Mouse (Mus musculus) T-helper 2 cell (primary cell): ENCODE data around the gene Actl6a.

ENCODE experiments used
- in situ Hi-C: fragments of 300-600 bp; cut with MboI, MseI; formaldehyde crosslinking; loops from one replicate; pipeline ENCODE4 v1.15.1; 2025; ENCODE audit warnings: high pct_unique_total_duplicates

Gene Actl6a

DNA sequence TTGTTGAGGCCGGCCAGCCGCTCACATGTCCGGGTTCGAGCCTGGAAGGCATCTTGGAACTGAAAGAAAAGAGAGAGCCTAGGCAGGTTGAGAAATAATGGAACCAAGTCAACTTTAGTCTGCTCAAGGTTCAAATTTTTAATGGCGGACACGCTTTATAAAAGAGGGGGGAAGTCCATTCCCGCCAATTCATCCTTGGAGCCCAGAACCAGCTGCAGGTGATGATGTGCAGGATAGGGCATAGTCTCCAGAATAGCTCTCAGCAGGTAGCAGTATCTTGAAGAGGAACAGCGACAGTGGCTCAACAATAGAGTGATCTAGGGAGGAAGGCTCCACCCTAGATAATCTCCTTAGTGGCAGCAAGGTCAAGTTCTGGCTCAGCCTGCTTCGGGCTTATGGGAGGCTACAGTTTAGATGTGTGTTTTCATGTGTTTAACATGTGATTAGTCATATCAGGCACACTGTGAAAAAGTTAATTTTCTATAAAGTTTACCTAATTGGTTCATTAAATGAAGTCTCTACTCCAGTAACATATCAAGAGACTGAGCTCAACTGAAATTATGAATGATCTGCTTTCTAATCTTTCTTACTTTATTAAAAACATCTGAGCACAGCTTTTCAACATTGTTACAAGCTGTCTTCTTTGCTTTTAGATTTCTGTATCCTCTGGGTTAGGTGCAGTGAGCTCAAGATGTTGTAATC is at the start of gene Actl6a:
Gene Actl6a (plus strand): TSS at position 652 of the 702 bp plus-strand sequence.
- in situ Hi-C loops: loop anchor here (10.0 to 25.0 kb wide), 3 partner anchors 168 to 1743 kb away; partner anchors contain the start of genes Mfn1, Phc3 and Ttc14

DNA sequence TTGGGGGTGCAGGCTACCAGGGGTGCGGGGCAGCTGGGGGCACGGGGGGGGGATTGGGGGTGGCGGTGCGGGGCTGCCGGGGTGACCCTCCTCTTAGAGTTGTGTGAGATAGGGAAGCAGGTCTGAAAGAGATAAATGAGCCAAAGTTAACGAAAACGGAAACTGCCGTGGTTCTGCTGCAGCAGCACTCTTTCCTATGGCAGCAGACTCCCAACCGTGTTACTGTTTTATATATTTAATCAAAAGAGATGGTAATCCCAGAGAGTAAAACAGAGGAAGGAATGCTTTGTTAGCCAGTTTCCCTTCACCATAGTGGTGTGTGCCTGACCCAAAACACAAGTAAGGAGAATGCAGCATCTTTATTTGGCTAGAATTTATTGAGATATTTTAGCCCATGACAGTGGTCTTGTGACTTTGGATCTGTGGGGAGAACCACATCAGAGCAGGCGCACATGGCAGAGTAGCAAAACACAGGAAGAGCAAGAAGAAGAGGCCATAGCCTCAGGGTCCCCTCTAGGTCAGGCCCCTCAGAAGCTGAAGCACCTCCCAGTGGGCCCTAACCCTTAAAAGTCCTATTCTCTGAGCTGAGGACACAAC is 49.6 kb upstream of the Actl6a start:
- in situ Hi-C loops: no loop called here

DNA sequence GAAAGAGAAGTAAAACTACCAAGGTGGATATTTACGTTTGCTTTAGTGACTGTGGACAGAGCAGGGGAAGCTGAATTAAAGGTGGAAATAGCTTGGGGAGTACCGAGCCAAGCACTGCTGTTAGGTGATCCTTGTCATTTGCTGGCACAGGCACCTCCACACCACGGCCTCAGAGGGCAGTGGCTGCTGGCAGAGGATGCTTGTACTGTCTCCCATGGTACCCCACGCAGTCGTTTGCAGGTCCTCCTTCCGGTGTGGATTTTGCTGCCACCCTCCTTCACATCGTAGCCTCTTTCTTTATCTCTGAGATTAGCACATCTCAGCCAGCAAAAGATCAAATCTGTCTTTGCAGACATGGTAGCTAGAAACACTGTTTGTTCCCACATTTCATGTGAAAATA is 47.7 kb upstream of the Actl6a start:
- in situ Hi-C loops: no loop called here

DNA sequence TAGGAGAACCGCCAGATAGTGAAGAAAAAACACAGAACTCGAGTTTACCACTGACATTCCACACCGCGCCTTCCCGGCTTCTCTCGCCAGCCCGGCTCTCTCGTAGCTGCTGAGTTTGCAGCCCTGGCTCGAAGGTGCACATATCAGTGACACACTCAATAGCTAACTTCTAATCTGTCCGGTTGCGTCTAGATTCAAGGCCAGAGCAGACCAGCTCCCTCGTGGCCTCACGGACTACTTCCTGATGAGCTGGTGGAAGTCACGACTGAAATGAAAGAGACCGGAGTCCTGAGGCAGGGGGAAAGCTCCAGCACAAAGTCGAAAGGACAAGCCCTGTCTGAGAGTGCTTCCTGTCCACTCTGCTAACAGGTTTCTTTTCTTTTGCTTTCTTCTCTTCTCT is 47.3 kb upstream of the Actl6a start:
- in situ Hi-C loops: no loop called here

DNA sequence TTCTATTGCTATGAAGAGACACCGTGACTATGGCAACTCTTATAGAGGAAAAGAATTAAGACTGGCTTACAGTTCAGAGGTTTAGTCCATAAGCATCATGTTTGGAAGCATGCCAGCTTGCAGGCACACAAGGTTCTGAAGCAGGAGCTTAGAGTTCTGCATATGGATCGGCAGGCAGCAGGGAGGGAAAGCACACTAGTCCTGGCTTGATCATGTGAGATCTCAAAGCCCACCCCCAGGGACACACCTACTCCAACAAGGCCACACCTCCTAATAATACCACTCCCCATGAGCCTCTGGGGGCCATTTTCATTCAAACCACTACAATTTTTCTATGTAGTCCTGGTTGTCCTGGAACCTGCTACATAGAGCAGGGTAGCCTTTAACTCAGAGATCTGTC is 46.6 kb upstream of the Actl6a start:
- in situ Hi-C loops: no loop called here

DNA sequence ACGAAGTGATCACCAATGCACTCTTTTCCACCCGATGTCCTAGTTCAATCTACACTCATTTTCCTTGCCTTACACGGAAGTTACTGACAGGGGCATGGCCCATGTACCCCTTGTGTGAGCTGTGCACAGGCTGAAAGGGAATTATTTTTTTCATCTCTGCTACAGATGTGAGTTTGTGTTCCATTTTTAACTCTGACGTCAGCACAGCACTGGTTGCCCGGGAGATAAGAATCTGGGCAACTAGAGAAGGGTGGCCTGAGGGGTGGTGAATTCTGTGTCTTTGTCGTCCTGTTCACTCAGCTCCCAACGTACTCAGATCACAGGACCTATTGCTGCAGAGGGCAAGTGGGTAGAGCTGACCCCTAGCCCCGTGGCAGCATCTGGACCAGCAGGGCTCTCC is 45.8 kb upstream of the Actl6a start:
- in situ Hi-C loops: no loop called here

DNA sequence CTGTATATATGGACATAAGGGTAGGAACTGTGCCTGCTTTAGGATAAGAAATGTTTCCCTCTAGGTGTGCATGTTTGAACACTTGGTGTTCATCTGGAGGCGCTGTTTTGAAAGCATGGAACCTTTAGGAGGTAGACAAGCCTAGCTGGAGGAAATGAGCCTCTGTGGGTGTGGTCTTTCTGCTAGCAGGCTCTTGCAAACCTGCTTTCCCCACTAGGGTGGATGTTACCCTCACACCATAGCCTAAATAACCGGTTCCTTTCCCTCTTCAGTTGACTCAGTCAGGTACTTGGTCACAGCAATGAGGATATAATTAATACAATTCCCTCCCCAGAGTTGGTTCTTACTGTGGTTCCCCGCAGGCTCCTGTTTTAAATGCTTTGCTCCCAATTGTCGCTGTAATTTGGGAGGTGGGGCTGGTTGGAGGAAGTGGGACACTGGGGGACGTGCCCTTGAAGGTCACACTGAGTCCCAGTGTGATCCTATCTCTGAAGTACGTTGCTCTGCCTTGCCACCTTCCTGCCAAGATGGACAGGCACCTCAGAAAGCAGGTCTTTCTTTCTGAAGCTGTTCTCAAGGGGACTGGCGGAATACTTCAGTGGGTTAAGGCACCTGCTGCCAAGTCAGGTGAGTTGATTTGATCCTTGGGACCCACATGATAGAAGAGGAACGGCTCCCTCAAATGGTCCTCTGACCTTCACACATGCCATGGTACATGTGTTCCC is 45.1 kb upstream of the Actl6a start:
- in situ Hi-C loops: no loop called here

DNA sequence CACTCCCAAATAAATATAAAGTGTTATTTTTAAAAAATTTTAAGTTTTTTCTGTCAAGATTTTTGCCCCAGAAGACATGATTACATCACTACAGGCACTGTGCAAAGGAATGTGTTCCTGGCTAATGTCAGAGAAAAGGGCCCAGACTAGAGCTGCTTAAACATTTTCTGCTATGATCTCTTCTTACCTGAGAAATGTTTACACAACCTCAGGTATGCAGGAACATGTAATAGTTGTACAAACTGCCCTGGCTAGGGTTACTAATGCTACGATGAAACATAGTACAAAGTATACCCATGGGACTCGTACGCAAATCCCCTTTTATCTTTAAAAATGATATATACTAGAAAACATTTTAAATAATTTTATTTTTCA is 44.6 kb upstream of the Actl6a start:
- in situ Hi-C loops: no loop called here

DNA sequence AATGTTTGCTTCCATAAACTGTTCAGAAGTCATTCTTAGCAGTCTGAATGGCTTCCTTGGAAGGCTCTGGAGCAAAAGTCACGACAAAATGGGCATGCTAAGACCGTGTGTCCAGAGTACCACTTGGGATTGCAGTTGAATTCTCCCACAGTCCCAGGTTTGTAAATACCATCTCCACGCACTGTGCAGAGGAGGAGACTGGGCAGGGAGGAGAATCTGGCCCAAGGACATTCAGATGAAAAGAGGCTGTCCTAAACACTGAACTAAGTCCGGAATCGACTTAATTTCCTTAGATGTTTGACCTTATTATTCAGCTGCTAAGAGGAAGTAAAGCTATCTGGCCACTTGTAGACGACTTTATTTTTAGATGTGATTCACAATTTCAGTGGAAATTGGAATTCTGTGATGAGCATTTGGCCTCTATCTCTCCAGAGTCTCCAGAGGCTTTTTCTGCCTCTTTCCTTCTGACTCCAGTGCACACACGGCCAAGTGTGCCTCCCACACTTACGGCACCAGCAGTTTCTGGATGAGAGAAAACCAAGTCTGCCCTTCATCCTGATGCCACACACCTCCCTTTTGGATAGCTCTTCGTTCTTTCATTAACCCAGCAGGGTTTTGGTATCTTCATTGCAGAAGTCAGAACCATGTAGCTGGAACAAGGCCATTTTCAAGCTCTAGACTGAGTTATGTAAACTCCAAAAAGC is 37.7 kb upstream of the Actl6a start:
- in situ Hi-C loops: no loop called here

DNA sequence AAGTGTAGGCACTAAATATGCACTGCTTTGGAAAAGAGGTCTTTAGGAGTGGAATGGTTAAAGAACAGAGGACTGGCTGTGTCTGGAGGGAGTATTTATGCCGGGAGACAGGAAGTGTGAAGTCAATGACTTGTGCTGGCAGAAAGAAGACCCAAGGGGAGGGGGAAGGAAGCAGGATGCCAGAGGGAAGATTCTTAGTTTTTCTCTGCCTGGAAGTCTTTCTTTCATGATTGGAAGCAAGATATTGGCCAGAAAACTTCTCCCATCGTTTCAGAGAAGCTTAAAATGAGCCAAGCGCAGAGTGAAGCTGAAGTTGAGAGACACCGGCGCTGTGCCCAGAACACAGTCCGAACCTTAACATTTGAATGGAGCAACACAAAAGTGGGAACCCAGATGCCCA is 36.9 kb upstream of the Actl6a start:
- in situ Hi-C loops: no loop called here

DNA sequence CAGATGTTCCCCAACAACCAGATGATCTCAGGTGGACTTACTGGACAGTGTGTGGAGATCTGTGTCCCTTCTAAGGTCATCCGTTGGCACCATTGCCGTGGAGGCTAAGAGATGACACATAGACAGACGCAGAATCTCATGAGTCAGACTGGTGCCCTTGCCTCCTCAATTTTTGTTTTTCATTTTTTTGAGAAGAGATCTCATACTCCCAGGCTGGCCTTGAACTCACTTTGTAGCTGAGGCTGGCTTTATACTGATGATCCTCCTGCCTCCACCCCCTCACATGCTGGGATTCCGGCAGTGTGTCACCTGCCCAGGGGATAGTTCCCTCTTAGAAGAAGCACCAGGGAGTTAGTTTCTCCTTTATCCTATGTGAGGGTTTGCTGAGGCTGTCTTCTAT is 35.9 kb upstream of the Actl6a start:
- in situ Hi-C loops: no loop called here

DNA sequence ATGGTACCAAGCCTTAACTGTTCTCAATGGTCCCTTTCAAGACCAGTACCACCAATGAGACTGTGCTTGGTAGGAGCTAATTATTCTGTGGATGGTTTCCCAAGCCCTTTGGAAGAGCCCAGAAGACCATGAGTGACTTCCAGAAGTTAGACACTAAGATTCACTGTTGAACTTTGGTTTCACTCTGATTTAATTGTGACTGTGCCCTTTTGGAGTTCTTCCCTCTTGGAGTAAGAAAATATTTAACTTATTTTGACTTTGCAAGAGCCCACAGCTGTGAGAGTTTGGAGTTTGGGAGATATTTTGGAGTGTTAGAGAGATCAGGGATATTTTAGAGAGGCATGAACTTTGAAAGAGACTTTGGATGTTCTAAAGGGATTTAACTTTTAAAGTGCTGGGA is 32.9 kb upstream of the Actl6a start:
- in situ Hi-C loops: no loop called here

DNA sequence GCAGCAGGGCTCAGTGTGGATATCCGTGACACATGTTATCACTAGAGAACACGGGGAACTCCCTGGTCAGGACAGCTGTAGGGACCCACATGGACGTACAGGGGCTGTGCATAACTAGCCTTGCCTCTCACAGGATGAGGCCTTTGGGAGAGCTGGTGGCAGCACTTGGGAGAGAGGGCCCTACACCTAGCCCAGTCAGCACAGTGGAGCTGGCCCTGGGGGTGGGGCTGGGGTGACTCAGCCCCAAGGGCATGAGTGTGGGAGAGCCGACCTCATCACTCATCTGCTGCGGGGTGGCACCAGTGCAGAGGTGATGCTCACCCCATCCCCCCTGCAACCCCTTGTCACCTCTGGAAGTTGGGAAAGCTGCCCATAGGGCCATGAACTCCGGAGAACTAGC is 29.7 kb upstream of the Actl6a start:
- in situ Hi-C loops: loop anchor here (25.0 kb wide), 1 partner anchor 339 kb away; no protein-coding TSS in a partner anchor

DNA sequence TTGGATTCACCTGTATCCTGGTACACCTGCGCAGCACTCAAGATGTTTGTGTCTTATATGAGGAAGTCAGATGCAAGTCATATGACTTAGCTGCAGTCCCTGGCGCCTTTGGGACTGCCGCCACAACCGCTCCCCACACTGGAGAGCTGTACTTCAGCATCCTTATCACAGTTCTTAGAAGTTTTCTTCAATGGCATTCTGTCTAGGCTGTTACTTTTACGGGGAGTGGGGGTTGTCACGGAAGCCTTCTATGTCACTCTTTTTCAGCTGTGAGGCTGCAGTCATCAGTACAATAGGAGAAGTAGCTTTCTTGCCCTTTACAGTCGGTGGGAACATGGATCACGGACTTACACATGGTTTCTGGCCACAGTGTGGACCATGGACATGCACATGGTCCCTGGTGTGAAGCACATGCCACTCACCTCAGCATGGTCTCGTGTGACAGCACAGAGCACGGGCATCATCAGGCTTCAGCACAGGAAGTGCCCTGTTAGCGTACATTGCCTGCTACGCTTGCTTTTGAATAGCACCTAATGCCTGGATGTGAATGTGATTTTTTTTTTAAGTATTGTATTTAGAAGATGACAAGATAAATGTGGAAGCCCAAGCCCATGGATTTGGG is 23.1 kb upstream of the Actl6a start:
- in situ Hi-C loops: loop anchor here (25.0 kb wide), 1 partner anchor 346 kb away; no protein-coding TSS in a partner anchor

DNA sequence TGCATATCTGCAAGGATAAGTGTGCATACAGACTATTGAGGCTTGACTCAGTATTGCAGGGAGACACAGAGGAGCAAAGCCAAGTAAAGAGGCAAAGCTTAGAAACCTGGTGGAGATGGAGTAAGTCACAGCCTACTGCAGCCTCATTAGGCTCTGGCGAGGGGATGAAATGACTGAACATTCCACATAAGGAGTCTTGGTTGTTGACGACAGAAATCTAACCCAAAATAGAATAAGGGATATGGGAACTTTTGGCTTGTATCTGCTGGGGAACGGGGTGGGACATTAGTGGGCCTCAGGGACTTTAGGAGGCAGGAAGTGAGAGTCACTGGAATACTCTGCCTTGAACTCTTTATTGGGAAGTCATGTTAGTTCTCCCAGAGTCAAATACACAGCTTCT is 21.5 kb upstream of the Actl6a start:
- in situ Hi-C loops: loop anchor here (25.0 kb wide), 1 partner anchor 347 kb away; no protein-coding TSS in a partner anchor

DNA sequence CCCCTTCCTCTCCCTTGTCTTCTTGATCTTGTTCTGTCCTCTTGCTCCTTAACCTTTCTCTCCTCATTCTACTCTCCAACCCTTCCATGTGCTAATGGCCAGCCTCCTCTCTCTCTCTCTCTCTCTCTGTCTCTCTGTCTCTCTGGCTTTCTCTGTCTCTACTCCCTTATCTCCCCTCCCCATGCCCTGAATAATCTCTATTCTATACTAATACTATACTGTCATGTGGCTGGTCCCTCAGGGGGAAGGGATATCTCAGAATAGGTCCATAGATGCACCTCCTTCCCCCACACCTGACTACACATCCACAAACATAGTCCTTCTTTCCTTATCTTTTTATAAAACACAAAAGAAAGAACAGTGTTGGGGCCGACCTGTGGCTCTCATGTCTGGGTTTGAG is 19.6 kb upstream of the Actl6a start:
- in situ Hi-C loops: loop anchor here (25.0 kb wide), 1 partner anchor 349 kb away; no protein-coding TSS in a partner anchor

DNA sequence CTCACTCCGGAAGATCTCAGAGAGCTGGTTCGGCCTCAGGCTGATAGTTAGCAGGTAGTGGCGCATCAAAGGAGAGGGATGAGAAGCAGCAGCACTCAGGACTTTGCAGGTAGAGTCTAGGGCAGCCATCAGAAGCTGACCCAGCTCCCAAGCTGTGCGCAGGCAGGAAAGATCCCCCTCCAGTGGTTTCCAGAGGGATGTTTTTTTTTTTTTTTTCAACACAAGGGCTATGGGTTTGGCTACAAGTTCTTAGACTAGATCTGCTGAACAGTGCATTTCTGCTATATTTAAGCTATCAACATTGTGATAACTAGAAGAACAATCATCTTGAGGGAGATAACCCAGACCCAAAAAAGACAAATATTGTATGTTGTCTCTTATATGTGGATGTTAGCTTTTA is 18.9 kb upstream of the Actl6a start:
- in situ Hi-C loops: loop anchor here (25.0 kb wide), 1 partner anchor 350 kb away; no protein-coding TSS in a partner anchor

DNA sequence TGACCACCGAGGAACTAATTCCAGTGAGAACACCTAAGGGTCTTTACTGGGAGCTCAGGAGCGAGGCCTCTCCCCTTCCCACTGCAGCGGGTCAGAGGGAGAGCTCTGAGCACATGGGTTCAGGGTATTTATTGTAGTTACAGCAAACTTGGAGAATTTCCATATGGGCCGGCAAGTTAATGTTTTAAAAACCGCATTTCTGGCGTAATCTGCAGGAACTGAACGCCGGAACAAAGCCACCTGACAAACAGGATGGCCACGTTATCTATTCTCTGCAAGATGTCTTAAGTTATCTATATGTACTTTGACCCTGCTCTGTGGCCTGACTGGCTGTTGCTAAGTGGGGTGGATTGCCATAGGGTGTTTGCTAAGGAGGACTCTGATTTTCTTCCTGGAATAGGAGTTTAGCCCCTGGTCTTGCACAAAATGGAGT is 16.5 kb upstream of the Actl6a start:
- in situ Hi-C loops: loop anchor here (25.0 kb wide), 1 partner anchor 352 kb away; no protein-coding TSS in a partner anchor

DNA sequence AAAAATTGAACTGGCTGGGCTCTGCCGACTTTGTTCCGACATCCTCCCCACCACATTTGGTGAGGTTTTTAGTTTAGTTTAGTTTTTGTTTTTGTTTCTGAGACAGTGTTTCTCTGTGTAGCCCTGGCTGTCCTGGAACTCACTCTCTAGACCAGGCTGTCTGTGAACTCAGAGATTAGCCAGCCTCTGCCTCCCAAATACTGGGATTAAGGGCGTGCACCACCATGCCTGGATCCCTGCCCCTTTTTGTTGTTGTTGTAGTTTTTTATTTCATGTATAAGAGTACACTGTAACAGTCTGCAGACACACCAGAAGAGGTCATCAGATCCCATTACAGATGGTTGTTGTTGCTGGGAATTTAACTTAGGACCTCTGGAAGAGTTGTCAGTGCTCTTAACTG is 16.1 kb upstream of the Actl6a start:
- in situ Hi-C loops: loop anchor here (25.0 kb wide), 1 partner anchor 353 kb away; no protein-coding TSS in a partner anchor

DNA sequence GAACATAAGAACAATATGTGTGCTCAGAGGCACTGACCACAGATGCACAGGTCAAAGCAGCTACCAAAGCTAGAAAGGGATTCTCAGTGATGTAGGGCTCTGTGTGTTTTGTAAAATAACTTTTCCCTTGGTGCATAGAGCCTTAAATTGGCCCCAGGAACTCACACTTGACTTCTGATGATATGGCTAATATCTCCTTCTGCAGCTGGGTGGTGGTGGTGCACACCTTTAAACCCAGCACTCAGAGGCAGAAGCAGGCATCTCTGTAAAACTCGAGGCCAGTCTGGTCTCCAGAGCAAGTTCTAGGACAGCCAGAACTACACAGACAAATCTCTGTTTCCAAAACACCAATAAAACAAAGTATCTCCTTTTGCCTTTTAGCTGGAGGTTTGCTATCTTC is 15.2 kb upstream of the Actl6a start:
- in situ Hi-C loops: loop anchor here (25.0 kb wide), 1 partner anchor 354 kb away; no protein-coding TSS in a partner anchor

DNA sequence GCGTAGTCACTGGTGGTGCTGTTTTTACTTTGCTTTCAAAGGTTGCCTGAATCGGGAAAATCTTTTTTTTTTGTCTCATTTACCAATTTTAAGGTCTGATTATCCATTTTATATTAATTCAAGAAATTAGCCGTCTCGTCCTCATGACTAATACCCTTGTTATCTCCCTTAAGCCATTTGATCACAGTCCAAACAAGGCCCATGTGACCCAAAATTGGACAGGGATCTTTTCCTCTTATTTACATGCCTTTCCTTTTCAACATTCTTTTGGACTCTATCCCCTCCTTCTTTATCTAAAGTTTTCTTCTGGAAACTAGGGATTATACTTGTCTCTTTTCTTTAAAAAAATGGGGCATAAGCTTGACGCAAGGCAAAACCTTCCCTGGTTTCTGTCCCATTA is 14.3 kb upstream of the Actl6a start:
- in situ Hi-C loops: loop anchor here (25.0 kb wide), 1 partner anchor 355 kb away; no protein-coding TSS in a partner anchor
